Mouse (Mus musculus): ENCODE measurements at regions not wholly inside any gene's neighbourhood (a gene's known extent, or its start where the extent isn't known, plus 50 kb on each side); places are given as distances from the start of the nearest gene placed in this dataset.

- TF ChIP-seq CTCF (IDR thresholded peaks at IDR 0.05; ENCODE audit: low read depth) = no peak
- no peak for TF ChIP-seq EP300 (IDR thresholded peaks at IDR 0.05; ENCODE audit: low read depth)
Observed at GRCm38 (mm10) chr2:160581029-160581428, 64.7 kb upstream of the Top1 start.
